Mouse (Mus musculus): Measurements from ENCODE around the gene Zfhx3. TPM values are rescaled to one million over a fixed set of nuclear protein-coding genes. Genes with fewer than 3 reads are reported as not detected.
A peak's percentile ranks its signal among the peaks of the same experiment; 100 is the strongest.

Zfhx3 gene
- polyA plus RNA-seq, 1 experiment from 2014 or later, result 44.7 TPM

DNA sequence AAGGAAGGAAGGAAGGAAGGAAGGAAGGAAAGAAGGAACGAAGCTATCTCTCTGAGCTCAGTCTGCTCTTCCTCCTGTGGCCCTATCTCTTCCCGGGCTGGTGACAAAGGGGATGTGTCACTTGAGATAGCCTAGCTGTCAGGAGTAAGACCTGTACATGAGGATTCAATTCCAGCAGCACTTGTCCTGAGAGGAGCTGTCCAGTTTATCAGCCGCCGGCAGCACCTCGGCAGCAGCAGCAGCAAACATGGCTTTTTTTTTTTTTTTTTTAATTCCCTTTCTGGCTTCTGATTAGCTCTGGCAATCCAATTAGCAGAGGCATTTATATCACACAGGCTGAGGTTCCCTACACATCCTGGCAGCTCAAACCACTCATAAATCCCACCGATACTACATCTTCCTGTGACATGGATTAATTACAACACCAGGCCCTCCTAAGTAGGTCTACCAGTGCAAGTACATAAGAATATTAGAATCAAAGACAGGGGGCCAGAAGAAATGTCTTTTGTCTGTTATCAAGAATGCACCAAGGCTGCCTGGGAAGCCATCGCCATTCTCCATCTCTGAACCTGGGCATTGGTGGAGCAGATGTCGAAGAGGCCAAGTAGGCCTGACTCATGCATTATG is 596.6 kb downstream of the Zfhx3 start:
- Histone ChIP-seq H3K9me3 (replicated peaks; ENCODE audit: control insufficient read depth, low read length, poor library complexity, severe bottlenecking) (no peaks in the 10 kb centered on the region), H3K4me2 (ENCODE audit: low read length) (peak overlapping the region; percentile 62), H3K4me3 (ENCODE audit: low read depth, low read length) (no peak overlapping the region), H3K27ac (ENCODE audit: low read length) (peak overlapping the region; percentile 84), H3K27me3 (ENCODE audit: control insufficient read depth, insufficient read depth, low read depth, low read length) (no peaks in the 10 kb centered on the region), H3K36me3 (ENCODE audit: control insufficient read depth, insufficient read depth, low read length) (no peaks in the 10 kb centered on the region), H3K9ac (ENCODE audit: low read depth, low read length) (no peak overlapping the region), H3K4me1 (ENCODE audit: control insufficient read depth, insufficient read depth, low read length) (peaks cover 16% of the 10 kb centered on the region)
- 50% methylated on average over 8 of the region's 8 CpGs for WGBS
- no peak for ATAC-seq

DNA sequence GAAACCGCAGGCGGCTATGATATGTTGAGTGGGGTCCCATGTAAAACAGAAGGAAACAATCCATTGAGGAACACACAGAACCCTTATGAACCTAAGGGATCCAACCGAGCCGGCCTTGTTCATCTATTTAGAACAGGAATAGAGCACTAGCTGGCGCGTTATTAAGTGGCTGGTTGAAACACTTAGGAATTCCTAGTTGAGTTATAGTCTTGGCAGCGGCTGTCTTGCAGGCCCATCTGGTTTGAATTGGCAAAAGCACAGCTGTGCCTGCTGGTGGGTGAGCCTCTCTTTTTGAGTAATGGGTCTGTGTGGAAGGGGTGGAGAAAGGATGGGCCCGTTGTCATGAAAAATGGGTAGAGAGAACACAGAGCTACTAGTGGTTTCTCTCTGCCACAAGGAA is 610.1 kb downstream of the Zfhx3 start:
- no peaks in the 10 kb centered on the region for H3K27me3 ChIP-seq (ENCODE audit: control insufficient read depth, insufficient read depth, low read depth, low read length)
- no peaks in the 10 kb centered on the region for H3K4me1 ChIP-seq (ENCODE audit: control insufficient read depth, insufficient read depth, low read length)
- no peaks in the 10 kb centered on the region for H3K36me3 ChIP-seq (ENCODE audit: control insufficient read depth, insufficient read depth, low read length)
- H3K4me3 ChIP-seq (ENCODE audit: low read depth, low read length), result no peak overlapping the region
- H3K27ac ChIP-seq (ENCODE audit: low read length), result no peak overlapping the region
- no peak for ATAC-seq
- 95% methylated on average over 8 of the region's 8 CpGs for WGBS
- H3K9ac ChIP-seq (ENCODE audit: low read depth, low read length), result no peak overlapping the region
- H3K4me2 ChIP-seq (ENCODE audit: low read length), result no peak overlapping the region
- no peaks in the 10 kb centered on the region for H3K9me3 ChIP-seq (replicated peaks; ENCODE audit: control insufficient read depth, low read length, poor library complexity, severe bottlenecking)

DNA sequence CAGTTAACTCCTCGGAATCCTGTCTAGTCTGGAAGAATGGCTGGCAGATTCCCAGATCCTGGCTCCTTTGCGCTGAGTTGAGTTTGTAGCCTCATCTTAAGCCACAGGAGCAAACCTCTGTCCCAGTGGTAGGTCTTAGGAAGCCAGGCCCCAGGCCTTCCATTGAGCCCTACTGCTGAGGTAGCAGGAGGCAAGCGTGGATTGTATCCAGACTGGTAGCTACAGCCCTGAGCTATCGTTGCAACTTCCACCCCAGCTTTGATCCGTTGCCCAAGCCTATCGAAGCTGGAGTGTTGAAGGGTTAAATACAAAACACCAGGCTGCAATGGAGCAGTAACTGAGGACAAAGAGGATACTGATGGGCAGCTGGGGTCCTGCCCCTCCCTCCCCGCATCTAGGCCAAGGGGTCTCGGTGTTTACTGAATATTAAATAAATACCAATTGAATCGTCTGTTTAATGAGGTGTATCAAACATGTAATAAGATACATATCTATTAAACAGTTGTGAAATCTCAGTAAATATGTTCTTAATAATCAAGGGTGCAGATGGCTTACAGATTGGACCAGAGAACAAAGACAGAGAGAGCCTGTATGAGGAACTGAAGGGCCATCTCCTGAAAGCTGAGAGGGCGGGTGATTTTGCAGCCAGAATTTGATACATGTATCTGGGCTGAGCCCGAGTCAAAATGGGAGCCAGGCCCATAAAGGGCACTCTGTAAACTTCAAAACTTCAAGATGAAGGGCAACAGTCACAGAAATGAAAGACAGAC is 611.5 kb downstream of the Zfhx3 start:
- Histone ChIP-seq H3K27me3 (ENCODE audit: control insufficient read depth, insufficient read depth, low read depth, low read length) (no peaks in the 10 kb centered on the region), H3K4me3 (ENCODE audit: low read depth, low read length) (no peak overlapping the region), H3K9ac (ENCODE audit: low read depth, low read length) (no peak overlapping the region), H3K4me1 (ENCODE audit: control insufficient read depth, insufficient read depth, low read length) (no peaks in the 10 kb centered on the region), H3K9me3 (replicated peaks; ENCODE audit: control insufficient read depth, low read length, poor library complexity, severe bottlenecking) (no peaks in the 10 kb centered on the region), H3K36me3 (ENCODE audit: control insufficient read depth, insufficient read depth, low read length) (no peaks in the 10 kb centered on the region), H3K27ac (ENCODE audit: low read length) (no peak overlapping the region), H3K4me2 (ENCODE audit: low read length) (no peak overlapping the region)
- no peak for ATAC-seq
- WGBS, result 59% methylated on average over 11 of the region's 11 CpGs

DNA sequence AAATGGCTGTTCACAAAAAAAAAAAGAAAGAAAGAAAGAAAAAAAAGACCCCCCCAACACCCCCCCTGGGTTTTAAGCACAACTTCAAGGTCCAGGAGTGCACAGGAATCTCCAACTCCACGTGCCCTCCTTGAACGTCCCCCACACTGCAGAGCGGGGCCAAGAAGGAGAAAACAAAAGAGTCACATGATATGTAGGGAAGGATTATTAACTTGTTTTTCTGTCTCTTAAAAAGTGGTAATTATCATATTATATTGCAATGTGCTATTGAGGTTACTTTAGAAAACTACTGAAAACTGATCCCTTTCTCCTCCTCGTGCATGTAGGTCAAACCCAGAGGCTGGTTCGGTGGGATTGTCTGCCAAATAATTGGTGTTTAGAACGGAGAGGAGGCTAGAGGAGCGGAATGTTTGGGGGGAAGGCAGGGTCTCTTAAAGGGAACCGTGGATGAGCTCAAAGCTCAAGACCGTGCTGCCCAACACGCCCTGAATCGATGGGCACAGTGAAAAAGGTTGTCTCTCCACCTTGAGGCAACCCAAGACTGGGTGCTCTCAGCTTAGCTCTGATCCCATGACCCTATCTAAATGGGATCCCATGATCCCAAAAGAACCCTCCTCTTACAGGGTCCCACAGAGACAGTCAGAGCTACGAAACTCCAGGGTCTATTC is 612.3 kb downstream of the Zfhx3 start:
- H3K36me3 ChIP-seq (ENCODE audit: control insufficient read depth, insufficient read depth, low read length), result no peaks in the 10 kb centered on the region
- H3K4me3 ChIP-seq (ENCODE audit: low read depth, low read length), result no peak overlapping the region
- no peak overlapping the region for H3K27ac ChIP-seq (ENCODE audit: low read length)
- 84% methylated on average over 12 of the region's 12 CpGs for WGBS
- ATAC-seq, result no peak
- H3K4me2 ChIP-seq (ENCODE audit: low read length), result no peak overlapping the region
- no peaks in the 10 kb centered on the region for H3K4me1 ChIP-seq (ENCODE audit: control insufficient read depth, insufficient read depth, low read length)
- H3K9me3 ChIP-seq (replicated peaks; ENCODE audit: control insufficient read depth, low read length, poor library complexity, severe bottlenecking), result no peaks in the 10 kb centered on the region
- H3K27me3 ChIP-seq (ENCODE audit: control insufficient read depth, insufficient read depth, low read depth, low read length), result no peaks in the 10 kb centered on the region
- H3K9ac ChIP-seq (ENCODE audit: low read depth, low read length), result no peak overlapping the region

DNA sequence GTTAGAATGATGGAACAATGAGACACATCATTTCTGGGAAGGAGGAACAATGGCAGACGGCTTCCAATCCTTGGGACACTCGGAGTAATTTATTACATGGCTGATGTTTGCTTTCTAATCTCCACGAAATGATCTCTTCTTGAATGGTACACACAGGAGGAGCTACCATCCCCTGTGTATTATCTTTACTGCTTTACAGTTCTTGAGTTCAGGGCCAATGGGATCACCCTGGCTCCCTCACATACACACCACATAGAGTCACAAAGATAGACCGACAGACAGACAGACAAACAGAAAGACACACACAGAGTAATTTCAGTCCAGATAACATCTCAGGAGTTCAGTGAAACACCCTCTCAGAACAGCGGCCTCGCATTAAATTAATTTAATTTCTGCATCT is 621.0 kb downstream of the Zfhx3 start:
- no peak for ATAC-seq
- H3K27ac ChIP-seq (ENCODE audit: low read length), result no peak overlapping the region
- no peaks in the 10 kb centered on the region for H3K36me3 ChIP-seq (ENCODE audit: control insufficient read depth, insufficient read depth, low read length)
- no peaks in the 10 kb centered on the region for H3K9me3 ChIP-seq (replicated peaks; ENCODE audit: control insufficient read depth, low read length, poor library complexity, severe bottlenecking)
- no peak overlapping the region for H3K4me3 ChIP-seq (ENCODE audit: low read depth, low read length)
- no peak overlapping the region for H3K9ac ChIP-seq (ENCODE audit: low read depth, low read length)
- H3K4me1 ChIP-seq (ENCODE audit: control insufficient read depth, insufficient read depth, low read length), result peaks cover 2% of the 10 kb centered on the region; the same call in 1 of the 2 replicates
- WGBS, result 71% methylated on average over 6 of the region's 6 CpGs
- H3K4me2 ChIP-seq (ENCODE audit: low read length), result no peak overlapping the region
- no peaks in the 10 kb centered on the region for H3K27me3 ChIP-seq (ENCODE audit: control insufficient read depth, insufficient read depth, low read depth, low read length)

DNA sequence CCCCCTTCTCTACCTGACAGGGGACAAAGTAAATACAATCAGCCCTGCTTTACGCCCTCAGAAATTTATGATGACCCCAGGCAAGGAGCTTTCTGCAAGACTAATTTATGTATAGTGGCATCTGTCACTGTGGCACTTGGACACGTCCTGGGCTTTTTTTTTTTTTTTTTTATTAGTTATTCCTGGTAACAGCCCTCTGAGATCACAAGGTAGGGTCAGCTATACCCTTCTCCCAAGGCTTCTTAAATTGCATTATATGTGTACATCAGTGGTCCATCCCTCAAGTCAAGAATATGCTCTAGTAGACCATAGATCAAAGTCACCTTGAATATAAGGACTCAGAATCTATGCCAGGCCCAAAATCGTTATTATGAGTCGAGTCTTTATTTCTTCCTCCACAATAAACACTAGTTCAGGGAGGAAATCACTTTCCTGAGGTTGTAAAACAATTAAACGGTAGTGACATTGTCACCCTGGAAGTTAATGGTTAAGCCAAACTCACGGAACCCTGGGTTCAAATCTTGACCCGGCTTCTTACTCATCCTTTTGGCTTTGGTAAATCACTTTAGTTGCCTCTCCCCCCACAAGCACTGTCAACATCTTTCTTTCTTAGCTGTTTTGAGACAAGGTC is 621.6 kb downstream of the Zfhx3 start:
- no peak for ATAC-seq
- no peak overlapping the region for H3K9ac ChIP-seq (ENCODE audit: low read depth, low read length)
- peaks cover 2% of the 10 kb centered on the region; the same call in 1 of the 2 replicates for H3K4me1 ChIP-seq (ENCODE audit: control insufficient read depth, insufficient read depth, low read length)
- H3K9me3 ChIP-seq (replicated peaks; ENCODE audit: control insufficient read depth, low read length, poor library complexity, severe bottlenecking), result no peaks in the 10 kb centered on the region
- no peaks in the 10 kb centered on the region for H3K27me3 ChIP-seq (ENCODE audit: control insufficient read depth, insufficient read depth, low read depth, low read length)
- 76% methylated on average over 7 of the region's 7 CpGs for WGBS
- H3K4me3 ChIP-seq (ENCODE audit: low read depth, low read length), result no peak overlapping the region
- no peak overlapping the region for H3K4me2 ChIP-seq (ENCODE audit: low read length)
- H3K36me3 ChIP-seq (ENCODE audit: control insufficient read depth, insufficient read depth, low read length), result no peaks in the 10 kb centered on the region
- no peak overlapping the region for H3K27ac ChIP-seq (ENCODE audit: low read length)

DNA sequence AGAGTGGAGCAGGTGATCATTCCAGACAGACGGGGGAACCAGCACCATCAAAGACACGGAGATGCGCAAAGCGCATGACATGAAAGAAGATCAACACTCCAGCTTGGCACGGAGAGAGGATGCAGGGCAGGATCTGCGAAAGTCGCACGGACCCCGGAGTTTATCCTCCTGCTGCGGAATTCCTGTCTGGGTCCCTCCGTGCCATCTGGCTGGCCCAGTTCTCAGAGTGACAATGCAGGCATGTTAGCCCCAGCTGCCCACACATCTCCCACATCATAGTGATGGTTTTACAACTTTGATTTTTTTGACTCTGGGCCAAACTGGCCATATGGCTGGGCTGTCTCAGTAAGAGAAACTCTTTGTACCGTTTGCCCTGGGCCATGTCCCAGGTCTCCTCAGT is 623.6 kb downstream of the Zfhx3 start:
- peaks cover 2% of the 10 kb centered on the region; the same call in 1 of the 2 replicates for H3K4me1 ChIP-seq (ENCODE audit: control insufficient read depth, insufficient read depth, low read length)
- ATAC-seq, result no peak
- H3K4me3 ChIP-seq (ENCODE audit: low read depth, low read length), result no peak overlapping the region
- H3K9me3 ChIP-seq (replicated peaks; ENCODE audit: control insufficient read depth, low read length, poor library complexity, severe bottlenecking), result no peaks in the 10 kb centered on the region
- WGBS, result 63% methylated on average over 12 of the region's 12 CpGs
- no peak overlapping the region for H3K4me2 ChIP-seq (ENCODE audit: low read length)
- no peaks in the 10 kb centered on the region for H3K36me3 ChIP-seq (ENCODE audit: control insufficient read depth, insufficient read depth, low read length)
- H3K27me3 ChIP-seq (ENCODE audit: control insufficient read depth, insufficient read depth, low read depth, low read length), result no peaks in the 10 kb centered on the region
- no peak overlapping the region for H3K27ac ChIP-seq (ENCODE audit: low read length)
- H3K9ac ChIP-seq (ENCODE audit: low read depth, low read length), result no peak overlapping the region

DNA sequence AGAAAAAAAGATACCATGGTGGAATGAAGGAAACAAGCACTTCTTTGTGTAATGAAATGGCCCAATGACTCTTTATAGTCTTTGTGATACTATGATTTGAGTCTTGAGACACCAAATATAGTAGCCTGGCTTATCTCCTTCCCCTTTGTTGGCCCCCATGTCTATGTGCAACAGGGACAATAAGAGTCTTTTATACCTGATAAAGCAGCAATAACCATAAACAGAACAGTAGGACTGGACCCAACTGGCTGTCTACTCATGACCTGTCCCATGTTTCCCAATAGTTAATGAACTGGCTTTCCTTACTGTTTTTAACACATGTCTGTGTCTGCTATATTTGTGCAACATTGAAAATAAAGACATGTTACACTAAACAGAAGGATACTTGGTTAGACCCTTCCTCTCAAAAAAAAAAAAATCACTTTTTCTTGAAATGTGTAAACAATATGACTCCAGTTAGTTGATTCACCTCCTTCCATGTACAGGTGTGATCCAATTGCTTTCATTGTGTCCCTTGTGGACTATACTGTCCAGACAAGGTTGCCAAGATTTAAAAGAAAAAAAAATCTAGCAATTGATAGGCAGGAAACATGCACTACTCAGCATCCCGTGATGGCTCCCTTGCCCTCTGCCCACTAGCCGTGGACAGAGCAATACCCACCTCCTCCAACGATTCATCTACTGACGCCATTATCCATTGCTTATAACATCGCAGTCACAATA is 631.0 kb downstream of the Zfhx3 start:
- Histone ChIP-seq H3K9ac (ENCODE audit: low read depth, low read length) (no peak overlapping the region), H3K27ac (ENCODE audit: low read length) (no peak overlapping the region), H3K9me3 (replicated peaks; ENCODE audit: control insufficient read depth, low read length, poor library complexity, severe bottlenecking) (no peaks in the 10 kb centered on the region), H3K4me3 (ENCODE audit: low read depth, low read length) (no peak overlapping the region), H3K27me3 (ENCODE audit: control insufficient read depth, insufficient read depth, low read depth, low read length) (no peaks in the 10 kb centered on the region), H3K4me2 (ENCODE audit: low read length) (no peak overlapping the region), H3K4me1 (ENCODE audit: control insufficient read depth, insufficient read depth, low read length) (peaks cover 5% of the 10 kb centered on the region), H3K36me3 (ENCODE audit: control insufficient read depth, insufficient read depth, low read length) (no peaks in the 10 kb centered on the region)
- WGBS, result 88% methylated on average over 5 of the region's 5 CpGs
- no peak for ATAC-seq

Measured in midbrain, embryonic 16.5 days (tissue).